Mouse (Mus musculus) MN1 (cell line): ENCODE results near the gene Abtb2.

ENCODE experiments used
- DNase-seq: peaks from one replicate; pipeline ENCODE4 v3.0.0-alpha.2; 2016; ENCODE audit warnings: low spot score

Abtb2 gene

GRCm38 (mm10) chr2:103618407-103618806 lies 52.3 kb downstream of the Abtb2 start:
- DNase-seq, result no peak

GRCm38 (mm10) chr2:103622950-103623349 lies 56.8 kb downstream of the Abtb2 start:
- DNase-seq, result no peak

GRCm38 (mm10) chr2:103625349-103625932 lies 59.3 kb downstream of the Abtb2 start:
- peak; percentile 60 for DNase-seq

- DNase-seq, result no peak
These were observed 61.0 kb downstream of the Abtb2 start for GRCm38 (mm10) chr2:103627101-103627500.

- DNase-seq, result no peak
These were observed 63.8 kb downstream of the Abtb2 start for GRCm38 (mm10) chr2:103629956-103630355.

GRCm38 (mm10) chr2:103631293-103631717 lies 65.2 kb downstream of the Abtb2 start:
- no peak for DNase-seq

GRCm38 (mm10) chr2:103632136-103632925 lies 66.2 kb downstream of the Abtb2 start:
- no peak for DNase-seq

GRCm38 (mm10) chr2:103632926-103633250 lies 66.8 kb downstream of the Abtb2 start:
- no peak for DNase-seq

- no peak for DNase-seq
These were observed 69.8 kb downstream of the Abtb2 start for GRCm38 (mm10) chr2:103635731-103636487.

- DNase-seq, result no peak
These were observed 71.3 kb downstream of the Abtb2 start for GRCm38 (mm10) chr2:103637385-103637784.

GRCm38 (mm10) chr2:103637943-103638342 lies 71.8 kb downstream of the Abtb2 start:
- DNase-seq, result no peak

GRCm38 (mm10) chr2:103639701-103640100 lies 73.6 kb downstream of the Abtb2 start:
- DNase-seq, result no peak

GRCm38 (mm10) chr2:103640861-103641260 lies 74.8 kb downstream of the Abtb2 start:
- DNase-seq, result no peak

GRCm38 (mm10) chr2:103643584-103644211 lies 77.6 kb downstream of the Abtb2 start:
- DNase-seq, result no peak

GRCm38 (mm10) chr2:103644418-103644817 lies 78.3 kb downstream of the Abtb2 start:
- DNase-seq, result no peak

GRCm38 (mm10) chr2:103650314-103650879 lies 84.3 kb downstream of the Abtb2 start:
- no peak for DNase-seq

- DNase-seq, result no peak
These were observed 86.0 kb downstream of the Abtb2 start for GRCm38 (mm10) chr2:103652121-103652520.

GRCm38 (mm10) chr2:103655037-103655436 lies 88.9 kb downstream of the Abtb2 start:
- DNase-seq, result no peak

- no peak for DNase-seq
These were observed 89.9 kb downstream of the Abtb2 start for GRCm38 (mm10) chr2:103656028-103656427.

GRCm38 (mm10) chr2:103659167-103659566 lies 93.1 kb downstream of the Abtb2 start:
- DNase-seq, result no peak

- DNase-seq, result peak; percentile 47
These were observed 93.8 kb downstream of the Abtb2 start for GRCm38 (mm10) chr2:103659648-103660556.
